Mouse (Mus musculus) erythroblast, adult 5-6 weeks (primary cell): Measurements from ENCODE around the gene Anapc5. TPM values are rescaled to one million over a fixed set of nuclear protein-coding genes. Genes with fewer than 3 reads are reported as not detected.
A peak's percentile ranks its signal among the peaks of the same experiment; 100 is the strongest.

Experiments
- ATAC-seq: replicated peaks from 2 replicates; pipeline ENCODE4 v1.8.0; 2016; ENCODE audit warnings: moderate number of reproducible peaks, mild to moderate bottlenecking, moderate TSS enrichment, inconsistent platforms; ENCODE audit not compliant: poor library complexity, low FRiP score, severe bottlenecking
- total RNA-seq, 2 experiments: library from RNA; stranded (forward) in 1 of 2; stranded (reverse) in 1 of 2; fragments of 150-400 nt in 1 of 2; fragments of 200-764, 138-1000 nt in 1 of 2; gene quantifications; 2 replicates each; pipeline versions ENCODE4 v1.2.3 to v1.2.4; 2015 to 2017; ENCODE audit warnings: low replicate concordance in 2 of 2

The Anapc5 gene
- total RNA-seq, 2 experiments from 2014 or later, result 76.7 to 116 TPM

DNA sequence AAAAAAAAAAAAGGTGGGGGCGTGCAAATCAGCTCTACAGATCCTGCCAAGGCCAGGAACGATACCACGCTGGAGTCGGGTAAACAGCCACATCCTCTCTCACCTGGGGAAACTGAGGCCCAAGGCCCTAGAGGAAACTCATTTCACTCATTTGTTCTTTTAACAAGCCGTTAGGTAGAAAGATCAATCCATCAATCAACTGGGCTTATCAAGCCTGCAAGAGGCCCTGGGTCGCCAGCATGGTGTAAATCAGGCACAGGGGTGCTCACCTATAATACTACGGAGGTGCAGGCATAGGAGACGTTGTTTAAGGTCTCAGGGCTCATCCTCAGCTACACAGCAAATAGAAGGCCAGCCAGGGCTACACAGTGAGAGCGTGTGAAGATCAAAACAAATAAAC lies 49.7 kb downstream of the Anapc5 start:
- no peak for ATAC-seq

DNA sequence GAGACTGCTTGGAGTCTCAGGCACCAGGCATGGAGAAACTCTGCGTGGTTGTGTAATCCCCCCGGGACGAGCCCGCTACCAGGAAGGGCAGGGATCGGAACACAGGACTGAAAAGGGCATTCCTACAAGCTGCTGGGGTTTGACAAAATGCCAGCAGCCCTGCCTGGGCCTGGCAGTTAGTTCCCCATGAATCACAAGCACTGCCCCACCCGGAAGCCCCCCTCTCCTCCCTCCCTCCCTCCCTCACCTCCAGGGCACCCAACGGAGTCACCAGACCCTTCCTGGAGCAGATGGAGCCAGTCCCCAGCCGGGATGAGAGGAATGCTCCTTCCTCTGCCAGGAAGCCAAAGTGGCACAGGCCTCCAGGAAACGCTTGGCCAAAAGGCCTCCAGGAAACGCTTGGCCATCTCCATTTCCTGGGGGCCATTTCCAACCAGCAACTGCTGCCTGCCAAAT lies 50.3 kb downstream of the Anapc5 start:
- ATAC-seq, result no peak

DNA sequence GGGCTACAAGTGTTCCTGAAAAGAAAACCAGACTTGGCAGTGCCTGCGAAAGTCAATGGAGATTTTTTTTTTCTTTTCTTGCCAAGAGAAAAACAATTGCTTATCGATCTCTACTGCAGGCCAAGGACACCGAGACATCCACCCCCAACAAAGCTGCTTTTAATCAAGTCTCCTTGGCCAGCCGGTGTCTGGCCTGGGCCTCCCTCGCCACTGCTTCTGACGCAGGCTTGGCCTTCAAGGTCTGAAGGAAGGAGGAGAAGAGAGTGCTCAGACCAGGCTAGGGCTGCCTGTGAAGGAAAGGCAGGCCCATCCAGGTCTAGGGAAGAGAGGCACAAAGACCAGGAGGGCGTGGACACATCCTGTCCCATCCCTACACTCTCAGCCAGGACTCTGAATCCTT lies 50.8 kb downstream of the Anapc5 start:
- ATAC-seq, result no peak

DNA sequence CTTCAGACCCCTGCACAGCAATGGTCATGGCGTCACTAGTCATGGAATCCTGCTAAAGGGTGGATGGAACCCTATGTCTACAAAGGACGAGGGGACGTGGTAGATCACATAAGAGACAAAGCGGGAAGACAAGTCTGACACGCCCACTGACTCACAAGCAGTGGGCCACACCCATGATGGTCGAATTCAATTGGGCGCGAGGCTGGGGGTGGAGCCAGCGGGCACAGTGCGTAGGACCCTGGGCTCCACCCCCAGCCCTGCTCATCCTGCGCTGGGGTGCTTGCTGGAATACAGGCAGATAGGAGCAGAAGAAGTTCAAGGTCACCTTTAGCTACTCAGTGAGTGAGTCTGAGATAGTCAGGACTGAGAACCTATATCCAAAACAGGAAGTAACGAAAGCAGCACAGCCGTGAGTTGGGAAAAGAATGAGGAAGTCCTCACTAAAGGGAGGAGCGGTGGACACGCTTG lies 52.0 kb downstream of the Anapc5 start:
- ATAC-seq, result peak; percentile 61

DNA sequence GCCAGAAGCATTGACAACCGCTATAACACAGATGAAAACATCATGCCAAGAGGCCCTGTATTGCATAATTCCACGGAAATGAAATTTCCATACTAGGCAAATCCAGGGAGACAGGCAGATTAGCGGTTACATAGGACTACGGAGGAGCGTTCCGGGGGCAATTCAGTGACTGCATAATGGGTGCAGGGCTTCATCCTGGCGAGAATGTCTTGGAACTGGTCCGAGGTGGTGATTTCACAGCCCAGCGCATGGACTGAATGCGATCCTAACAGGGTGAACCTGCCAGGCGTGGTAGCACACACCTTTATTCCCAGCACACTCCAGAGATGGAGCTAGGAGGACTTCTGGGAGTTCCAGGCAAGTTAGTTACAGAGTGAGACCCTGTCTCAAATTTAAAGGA lies 53.9 kb downstream of the Anapc5 start:
- no peak for ATAC-seq

DNA sequence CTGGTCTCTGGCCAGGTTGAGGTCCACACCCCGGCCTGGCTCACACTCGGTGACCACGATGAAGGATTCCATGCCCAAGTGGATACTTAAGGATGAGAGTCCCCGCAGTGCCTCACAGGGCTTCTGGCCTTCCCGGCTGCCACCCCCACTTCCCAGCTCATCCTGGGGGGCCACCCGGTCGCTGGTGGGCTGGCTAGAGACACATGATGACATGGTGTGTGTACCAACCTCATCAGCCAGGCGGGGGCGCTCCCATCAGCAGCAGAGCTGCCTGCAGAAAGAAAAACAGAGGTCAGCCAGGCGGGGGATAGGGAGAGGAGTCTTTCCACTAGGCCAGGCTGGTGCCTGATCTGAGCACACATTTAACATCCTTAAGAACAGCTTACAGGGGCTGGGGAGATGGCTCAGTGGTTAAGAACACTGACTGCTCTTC lies 57.1 kb downstream of the Anapc5 start:
- ATAC-seq, result no peak

DNA sequence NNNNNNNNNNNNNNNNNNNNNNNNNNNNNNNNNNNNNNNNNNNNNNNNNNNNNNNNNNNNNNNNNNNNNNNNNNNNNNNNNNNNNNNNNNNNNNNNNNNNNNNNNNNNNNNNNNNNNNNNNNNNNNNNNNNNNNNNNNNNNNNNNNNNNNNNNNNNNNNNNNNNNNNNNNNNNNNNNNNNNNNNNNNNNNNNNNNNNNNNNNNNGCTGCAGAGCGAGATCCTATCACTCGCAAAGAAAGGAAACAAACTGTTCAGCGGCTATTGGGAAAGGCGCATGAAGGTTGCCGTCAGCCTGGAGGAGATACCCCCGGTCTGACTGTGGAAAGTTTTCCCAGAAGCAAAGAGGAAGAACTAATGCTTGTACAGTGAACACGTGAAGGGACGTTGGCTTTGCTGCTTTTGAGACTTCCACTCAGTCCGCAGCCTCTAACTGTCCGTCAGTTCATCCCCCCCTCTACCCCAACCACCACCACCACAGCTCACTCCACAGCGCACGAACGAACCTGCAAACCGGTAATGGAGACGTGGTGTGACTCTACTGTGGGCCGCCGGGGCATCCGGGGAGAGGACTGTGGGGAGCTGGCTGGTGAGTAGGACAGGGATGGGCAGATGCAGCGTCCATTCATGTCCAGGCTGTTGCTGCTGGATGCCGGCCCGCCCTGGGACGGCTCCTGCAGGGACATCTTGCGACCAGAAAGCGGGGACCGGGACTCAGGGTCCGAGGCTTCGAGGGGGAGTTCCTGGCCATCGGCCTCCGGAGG lies 57.7 kb downstream of the Anapc5 start:
- ATAC-seq, result no peak

DNA sequence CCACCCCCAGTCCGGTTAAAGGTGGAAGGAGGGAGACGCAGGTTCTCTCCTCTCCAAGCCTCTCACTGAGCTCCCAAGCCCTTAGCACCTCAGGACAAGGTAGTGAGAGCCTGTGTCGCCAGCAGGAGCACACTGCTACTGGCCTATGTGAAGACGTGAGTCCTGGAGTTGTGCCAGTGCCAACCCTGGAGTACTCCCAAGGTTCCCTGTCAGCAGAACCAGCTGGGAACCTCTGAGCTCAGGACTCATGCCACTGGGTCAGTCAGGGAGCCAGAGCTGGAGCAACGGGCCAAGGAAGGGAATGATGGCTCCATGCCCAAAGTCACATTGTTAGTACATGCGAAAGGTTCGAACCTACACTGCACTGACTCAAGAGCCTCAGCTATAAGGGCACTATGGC lies 64.5 kb downstream of the Anapc5 start:
- ATAC-seq, result no peak

DNA sequence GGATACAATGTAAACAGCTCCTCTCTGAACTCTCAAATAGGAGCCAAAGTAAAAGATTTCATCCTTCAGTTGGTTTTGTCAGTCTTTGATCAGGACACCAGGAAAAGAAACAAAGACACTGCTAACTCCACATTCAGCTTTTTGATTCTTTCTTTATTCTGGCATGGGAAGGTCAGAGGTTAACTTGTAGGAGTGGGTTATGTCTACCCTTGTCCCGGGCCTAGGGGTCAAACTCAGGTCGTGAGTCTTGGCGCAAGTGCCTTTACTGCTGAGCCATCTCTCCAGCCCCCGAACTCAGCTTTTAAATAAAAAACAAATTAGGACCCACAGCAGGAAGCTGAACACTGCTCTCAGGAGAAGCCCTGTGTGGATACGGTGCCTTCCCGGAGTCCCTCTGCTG lies 65.0 kb downstream of the Anapc5 start:
- ATAC-seq, result no peak

DNA sequence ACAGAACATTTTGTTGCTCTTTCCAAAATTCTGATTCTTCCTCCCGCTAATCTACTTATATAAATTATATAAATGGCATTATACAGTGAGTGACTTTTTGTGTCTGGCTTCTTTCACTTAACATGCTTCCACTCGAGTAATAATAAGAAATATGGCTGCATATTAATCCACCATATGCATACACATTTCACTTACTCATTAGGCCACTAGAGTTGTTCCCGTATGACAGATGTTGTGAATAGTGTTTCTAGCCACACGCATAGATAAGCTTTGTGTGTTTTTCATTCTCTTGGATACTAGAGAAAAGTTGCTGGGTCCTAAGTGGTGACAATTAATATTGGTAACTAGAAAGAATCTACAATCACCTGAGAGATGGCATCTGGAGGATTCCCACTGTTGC lies 65.5 kb downstream of the Anapc5 start:
- ATAC-seq, result no peak

DNA sequence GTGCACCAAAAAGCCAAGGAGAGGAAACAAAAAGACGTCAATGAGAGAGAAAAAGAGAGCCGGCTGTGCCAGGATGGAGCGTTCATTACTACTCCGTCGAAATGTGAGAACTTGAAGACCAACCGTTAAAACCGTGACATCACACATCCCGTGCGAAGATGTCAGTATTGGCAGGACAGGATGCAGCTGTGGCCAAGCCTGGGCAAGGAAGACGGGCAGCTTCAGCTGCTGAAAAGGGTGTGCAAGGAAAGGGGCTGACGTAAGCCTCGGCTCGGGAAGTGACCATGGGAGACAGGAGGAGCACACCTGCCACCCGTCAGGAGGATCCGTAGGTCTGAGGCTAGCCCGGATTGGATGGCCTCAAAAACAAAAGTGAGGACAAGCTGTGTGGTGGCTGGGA lies 66.7 kb downstream of the Anapc5 start:
- no peak for ATAC-seq

DNA sequence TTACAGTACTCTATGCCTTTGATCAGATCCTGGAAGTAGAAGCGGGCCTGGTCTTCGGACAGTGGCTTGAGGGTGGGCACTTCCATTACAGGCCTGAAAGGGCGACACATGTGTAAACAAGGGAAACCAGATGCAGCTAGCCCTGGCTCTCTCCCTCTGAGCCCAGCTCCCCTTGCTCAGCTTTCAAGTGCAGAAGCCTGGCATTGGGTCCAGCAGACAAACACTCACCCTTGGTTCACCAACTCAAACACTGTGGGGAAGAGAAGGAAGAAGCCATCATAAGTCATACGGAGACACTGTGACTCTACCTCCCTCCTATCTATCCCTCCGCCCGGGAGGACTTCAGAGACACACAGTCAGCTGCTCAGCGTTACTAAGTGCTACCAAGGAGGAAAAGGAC lies 73.2 kb downstream of the Anapc5 start:
- ATAC-seq, result no peak

DNA sequence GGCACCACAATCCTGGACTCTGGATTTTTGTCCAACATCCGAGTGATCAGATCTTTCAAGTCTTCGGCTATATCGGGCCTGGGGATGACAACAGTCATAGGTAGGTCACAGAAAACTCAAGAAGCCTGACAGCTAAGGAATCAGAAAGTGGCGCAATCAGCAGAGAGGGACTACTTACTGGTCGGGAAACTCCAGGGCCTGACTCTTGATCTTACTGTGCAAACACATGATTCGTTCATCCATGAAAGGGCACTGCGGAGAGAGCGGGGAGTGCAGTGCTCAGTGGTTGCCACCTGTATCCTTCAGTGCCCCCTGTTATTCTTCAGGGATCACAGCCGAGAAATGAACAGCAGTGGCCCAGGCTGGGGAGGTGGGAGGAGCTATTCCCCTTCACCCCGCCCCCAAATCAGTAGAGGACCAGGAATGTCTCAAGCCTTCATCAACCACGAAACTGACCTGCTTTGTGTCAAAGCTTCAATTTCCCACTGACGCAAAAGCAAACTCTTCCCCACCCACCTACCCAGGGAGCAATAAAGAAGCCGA lies 77.2 kb downstream of the Anapc5 start:
- no peak for ATAC-seq

Other genes starting within 250 kb of the Anapc5 start
- gene Ift81, start 206.8 kb downstream of the Anapc5 start, total RNA-seq (2015; ENCODE audit: low replicate concordance), result not detected in 2 replicates
- gene Ift81, start 206.8 kb downstream of the Anapc5 start, total RNA-seq (2017; ENCODE audit: low replicate concordance), result 0.51 TPM in 1 of 2 replicates, not detected in the other
- gene P2rx7, start 177.4 kb downstream of the Anapc5 start, total RNA-seq (2015; ENCODE audit: low replicate concordance), result 2.1 and 2.9 TPM in 2 replicates
- gene P2rx7, start 177.4 kb downstream of the Anapc5 start, total RNA-seq (2017; ENCODE audit: low replicate concordance), result 1.8 and 2.1 TPM in 2 replicates
- gene P2rx4, start 113.8 kb downstream of the Anapc5 start, total RNA-seq (2015; ENCODE audit: low replicate concordance), result 7.9 and 20.8 TPM in 2 replicates
- gene P2rx4, start 113.8 kb downstream of the Anapc5 start, total RNA-seq (2017; ENCODE audit: low replicate concordance), result 5.0 and 8.6 TPM in 2 replicates
- 10.9 and 24.0 TPM in 2 replicates for gene Camkk2, start 41.9 kb downstream of the Anapc5 start, total RNA-seq (2015; ENCODE audit: low replicate concordance)
- 12.8 and 21.6 TPM in 2 replicates for gene Camkk2, start 41.9 kb downstream of the Anapc5 start, total RNA-seq (2017; ENCODE audit: low replicate concordance)
- 5.9 and 8.5 TPM in 2 replicates for gene Rnf34, start 28.7 kb upstream of the Anapc5 start, total RNA-seq (2015; ENCODE audit: low replicate concordance)
- gene Rnf34, start 28.7 kb upstream of the Anapc5 start, total RNA-seq (2017; ENCODE audit: low replicate concordance), result 4.8 and 6.3 TPM in 2 replicates
- 7.5 and 9.4 TPM in 2 replicates for gene Kdm2b, start 168.5 kb upstream of the Anapc5 start, total RNA-seq (2015; ENCODE audit: low replicate concordance)
- 11.3 and 28.3 TPM in 2 replicates for gene Kdm2b, start 168.5 kb upstream of the Anapc5 start, total RNA-seq (2017; ENCODE audit: low replicate concordance)
- gene Orai1, start 193.7 kb upstream of the Anapc5 start, total RNA-seq (2015; ENCODE audit: low replicate concordance), result 23.6 and 25.1 TPM in 2 replicates
- 0.84 and 7.8 TPM in 2 replicates for gene Orai1, start 193.7 kb upstream of the Anapc5 start, total RNA-seq (2017; ENCODE audit: low replicate concordance)
- not detected in 2 replicates for gene Morn3, start 225.7 kb upstream of the Anapc5 start, total RNA-seq (2015; ENCODE audit: low replicate concordance)
- not detected in 2 replicates for gene Morn3, start 225.7 kb upstream of the Anapc5 start, total RNA-seq (2017; ENCODE audit: low replicate concordance)
- gene Tmem120b, start 247.1 kb upstream of the Anapc5 start, total RNA-seq (2015; ENCODE audit: low replicate concordance), result 14.4 and 28.6 TPM in 2 replicates
- 25.6 and 61.1 TPM in 2 replicates for gene Tmem120b, start 247.1 kb upstream of the Anapc5 start, total RNA-seq (2017; ENCODE audit: low replicate concordance)